Mouse (Mus musculus) gastrocnemius, adult 8-10 months (tissue): ENCODE data around the gene Rab11fip4. TPM values are rescaled to one million over a fixed set of nuclear protein-coding genes. Genes with fewer than 3 reads are reported as not detected.
A peak's percentile ranks its signal among the peaks of the same experiment; 100 is the strongest.

Experiments
- DNase-seq, 2 experiments: peaks; one replicate each; pipeline ENCODE4 v3.0.0; 2022; ENCODE audit warnings: low spot score in 2 of 2
- total RNA-seq, 4 experiments: library from RNA; stranded (reverse); gene quantifications; 2 replicates each; pipeline ENCODE4 v1.2.4; 2022

Rab11fip4 gene
- total RNA-seq, 4 experiments from 2014 or later, result 0.10 to 0.81 (median 0.28) TPM

GRCm38 (mm10) chr11:79710868-79711765, 120.1 kb downstream of the Rab11fip4 start:
- DNase-seq, result peak; percentile 86 to 87

- DNase-seq, result peak; percentile 37 to 49
These were observed 120.9 kb downstream of the Rab11fip4 start for GRCm38 (mm10) chr11:79711766-79712369.

- DNase-seq, result no peak
These were observed 122.2 kb downstream of the Rab11fip4 start for GRCm38 (mm10) chr11:79713184-79713583.

- DNase-seq, result no peak
These were observed 122.7 kb downstream of the Rab11fip4 start for GRCm38 (mm10) chr11:79713678-79714077.

GRCm38 (mm10) chr11:79714082-79714742, 123.2 kb downstream of the Rab11fip4 start:
- no peak for DNase-seq

GRCm38 (mm10) chr11:79714743-79715110, 123.7 kb downstream of the Rab11fip4 start:
- no peak for DNase-seq

- DNase-seq, result no peak
These were observed 124.3 kb downstream of the Rab11fip4 start for GRCm38 (mm10) chr11:79715316-79715715.

- no peak for DNase-seq
These were observed 124.9 kb downstream of the Rab11fip4 start for GRCm38 (mm10) chr11:79715733-79716452.

- DNase-seq, result no peak
These were observed 125.4 kb downstream of the Rab11fip4 start for GRCm38 (mm10) chr11:79716453-79716749.

GRCm38 (mm10) chr11:79717271-79717670, 126.3 kb downstream of the Rab11fip4 start:
- no peak for DNase-seq

GRCm38 (mm10) chr11:79717801-79718200, 126.8 kb downstream of the Rab11fip4 start:
- no peak for DNase-seq

GRCm38 (mm10) chr11:79718202-79718601, 127.2 kb downstream of the Rab11fip4 start:
- DNase-seq, result no peak

GRCm38 (mm10) chr11:79718829-79719346, 127.9 kb downstream of the Rab11fip4 start:
- peak; percentile 31 to 64 for DNase-seq

- DNase-seq, result no peak
These were observed 129.7 kb downstream of the Rab11fip4 start for GRCm38 (mm10) chr11:79720737-79721136.

- no peak for DNase-seq
These were observed 131.8 kb downstream of the Rab11fip4 start for GRCm38 (mm10) chr11:79722811-79723210.

- no peak for DNase-seq
These were observed 134.0 kb downstream of the Rab11fip4 start for GRCm38 (mm10) chr11:79725005-79725404.

GRCm38 (mm10) chr11:79729231-79730047, 138.4 kb downstream of the Rab11fip4 start:
- DNase-seq, result peak in 1 of 2 experiments; percentile 47

GRCm38 (mm10) chr11:79730462-79730861, 139.4 kb downstream of the Rab11fip4 start:
- DNase-seq, result no peak

- no peak for DNase-seq
These were observed 140.5 kb downstream of the Rab11fip4 start for GRCm38 (mm10) chr11:79731476-79731875.

GRCm38 (mm10) chr11:79733013-79733412, 142.0 kb downstream of the Rab11fip4 start:
- no peak for DNase-seq
